Mouse (Mus musculus): ENCODE results near the gene Gpx6. TPM values are rescaled to one million over a fixed set of nuclear protein-coding genes. Genes with fewer than 3 reads are reported as not detected.

Gene Gpx6
- polyA plus RNA-seq, 1 experiment from 2014 or later, result not detected

DNA sequence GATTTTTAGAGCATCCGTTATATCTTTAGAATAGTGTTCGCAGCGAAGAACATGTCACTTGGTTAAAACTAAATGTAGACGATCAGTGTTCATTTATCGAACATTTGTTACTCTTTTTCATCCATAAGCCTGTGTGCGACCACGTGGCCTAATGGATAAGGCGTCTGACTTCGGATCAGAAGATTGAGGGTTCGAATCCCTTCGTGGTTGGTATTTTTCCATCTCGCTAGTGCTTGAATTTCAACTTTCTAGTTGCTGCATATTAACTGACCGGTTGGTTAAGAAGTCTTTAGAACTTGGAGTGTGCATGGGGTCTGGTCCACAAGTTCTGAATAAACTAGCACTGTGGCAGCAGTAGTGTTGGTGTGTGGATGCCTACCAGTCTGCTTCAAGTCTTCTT lies 32.4 kb upstream of the Gpx6 start:
- 0 out of 2 replicates have a peak, but pooled peaks cover 4% of the 10 kb centered on the region for H3K27me3 ChIP-seq (replicated peaks)
- H3K36me3 ChIP-seq, result no peaks in the 10 kb centered on the region
- H3K9me3 ChIP-seq, result no peaks in the 10 kb centered on the region
- no peak overlapping the region for H3K27ac ChIP-seq (replicated peaks)
- H3K4me3 ChIP-seq, result peak overlapping the region; percentile 57
- ATAC-seq (ENCODE audit: extremely low read depth, insufficient number of reproducible peaks, low FRiP score, low TSS enrichment), result peak; percentile 65; the same call in 1 of the 2 replicates
- WGBS, result under 1% methylated on average over 13 of the region's 13 CpGs
- H3K9ac ChIP-seq, result peak overlapping the region; percentile 68
- H3K4me1 ChIP-seq, result peaks cover 14% of the 10 kb centered on the region
- peak overlapping the region; percentile 74 for H3K4me2 ChIP-seq

DNA sequence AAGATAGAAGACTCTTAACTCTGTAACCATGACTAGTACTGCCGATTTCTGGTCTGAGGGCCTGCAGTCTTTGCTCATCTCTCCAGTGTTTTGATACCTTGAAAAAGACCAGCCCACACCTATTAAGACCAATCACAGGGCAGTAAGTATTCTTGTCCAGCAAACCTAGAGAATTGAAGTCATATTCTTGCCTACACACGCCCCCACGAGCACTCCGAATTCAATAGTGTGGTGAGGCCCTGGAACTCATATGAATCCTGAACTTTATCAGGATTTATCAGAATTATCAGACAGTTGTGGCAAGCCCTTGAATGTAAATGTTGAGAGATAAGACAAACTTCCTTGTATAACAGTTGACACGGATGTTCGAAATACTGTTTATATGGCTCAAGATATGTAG lies 19.3 kb upstream of the Gpx6 start, which contains the start of gene Gpx5:
Gene Gpx5, minus strand, starts transcription at position 101 of the 400 bp plus-strand sequence.
- no peak for ATAC-seq (ENCODE audit: extremely low read depth, insufficient number of reproducible peaks, low FRiP score, low TSS enrichment)
- Histone ChIP-seq H3K4me2 (no peak within 1 kb of the TSS), H3K27ac (replicated peaks) (no peak within 1 kb of the TSS), H3K27me3 (replicated peaks) (no peaks in the 10 kb centered on the region), H3K36me3 (no peaks in the 10 kb centered on the region), H3K9ac (no peak within 1 kb of the TSS), H3K9me3 (no peaks in the 10 kb centered on the region), H3K4me3 (no peak within 1 kb of the TSS), H3K4me1 (peaks cover 2% of the 10 kb centered on the region)
- 81% methylated on average over 6 of the region's 6 CpGs for WGBS

- 24% methylated on average over 3 of the region's 3 CpGs for WGBS
- no peak overlapping the region for H3K9ac ChIP-seq
- H3K27ac ChIP-seq (replicated peaks), result no peak overlapping the region
- H3K4me1 ChIP-seq, result peaks cover 33% of the 10 kb centered on the region
- H3K36me3 ChIP-seq, result no peaks in the 10 kb centered on the region
- H3K27me3 ChIP-seq (replicated peaks), result no peaks in the 10 kb centered on the region
- no peak overlapping the region for H3K4me3 ChIP-seq
- ATAC-seq (ENCODE audit: extremely low read depth, insufficient number of reproducible peaks, low FRiP score, low TSS enrichment), result no peak
- no peak overlapping the region for H3K4me2 ChIP-seq
- no peaks in the 10 kb centered on the region for H3K9me3 ChIP-seq
Observed at GRCm38 (mm10) chr13:21298557-21298956, 13.4 kb upstream of the Gpx6 start.

- Histone ChIP-seq H3K4me1 (peaks cover 18% of the 10 kb centered on the region), H3K27ac (replicated peaks) (no peak overlapping the region), H3K4me2 (no peak overlapping the region), H3K9ac (no peak overlapping the region), H3K27me3 (replicated peaks) (no peaks in the 10 kb centered on the region; the same call in 1 of the 2 replicates), H3K9me3 (no peaks in the 10 kb centered on the region), H3K36me3 (no peaks in the 10 kb centered on the region), H3K4me3 (no peak overlapping the region)
- ATAC-seq (ENCODE audit: extremely low read depth, insufficient number of reproducible peaks, low FRiP score, low TSS enrichment), result no peak
- WGBS, result 71% methylated on average over 3 of the region's 3 CpGs
Observed at GRCm38 (mm10) chr13:21304483-21305066, 7.3 kb upstream of the Gpx6 start.

GRCm38 (mm10) chr13:21309788-21310187 lies 2.1 kb upstream of the Gpx6 start:
- ATAC-seq (ENCODE audit: extremely low read depth, insufficient number of reproducible peaks, low FRiP score, low TSS enrichment), result no peak
- no peaks in the 10 kb centered on the region for H3K36me3 ChIP-seq
- H3K4me2 ChIP-seq, result no peak overlapping the region
- no peak overlapping the region for H3K4me3 ChIP-seq
- H3K27ac ChIP-seq (replicated peaks), result no peak overlapping the region
- H3K9ac ChIP-seq, result no peak overlapping the region
- H3K9me3 ChIP-seq, result no peaks in the 10 kb centered on the region
- no peaks in the 10 kb centered on the region; the same call in 1 of the 2 replicates for H3K27me3 ChIP-seq (replicated peaks)
- H3K4me1 ChIP-seq, result no peaks in the 10 kb centered on the region
- 61% methylated on average over 2 of the region's 2 CpGs for WGBS

- Histone ChIP-seq H3K4me2 (no peak overlapping the region), H3K27me3 (replicated peaks) (no peaks in the 10 kb centered on the region), H3K4me1 (no peaks in the 10 kb centered on the region), H3K36me3 (no peaks in the 10 kb centered on the region), H3K4me3 (no peak overlapping the region), H3K9ac (no peak overlapping the region), H3K9me3 (no peaks in the 10 kb centered on the region), H3K27ac (replicated peaks) (no peak overlapping the region)
- no peak for ATAC-seq (ENCODE audit: extremely low read depth, insufficient number of reproducible peaks, low FRiP score, low TSS enrichment)
- WGBS, result 30% methylated on average over 5 of the region's 5 CpGs
Observed at GRCm38 (mm10) chr13:21312854-21313253, 929 bp downstream of the Gpx6 start.

DNA sequence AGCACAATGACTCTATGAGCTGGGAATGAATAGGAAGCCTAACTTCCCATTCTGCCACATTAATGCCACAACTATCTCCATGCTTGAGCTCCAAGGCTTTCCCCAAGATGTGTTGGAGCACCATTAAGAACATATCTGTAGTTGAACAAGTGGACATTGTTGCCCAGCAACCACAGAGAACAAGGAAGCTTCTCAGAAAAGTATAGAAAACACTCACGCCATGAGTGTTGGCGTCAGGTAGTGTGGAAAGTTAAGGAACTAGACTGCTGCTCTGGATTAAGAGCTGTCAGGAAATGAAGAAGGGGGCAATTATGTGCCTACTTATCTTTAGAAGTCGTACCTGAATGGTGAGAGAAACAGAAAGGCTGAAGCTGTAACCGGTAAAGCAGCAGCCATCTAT lies 2.0 kb downstream of the Gpx6 start:
- WGBS, result 80% methylated on average over 4 of the region's 4 CpGs
- Histone ChIP-seq H3K4me1 (no peaks in the 10 kb centered on the region), H3K9me3 (no peaks in the 10 kb centered on the region), H3K4me2 (no peak overlapping the region), H3K36me3 (no peaks in the 10 kb centered on the region), H3K27ac (replicated peaks) (no peak overlapping the region), H3K4me3 (no peak overlapping the region), H3K27me3 (replicated peaks) (no peaks in the 10 kb centered on the region), H3K9ac (no peak overlapping the region)
- ATAC-seq (ENCODE audit: extremely low read depth, insufficient number of reproducible peaks, low FRiP score, low TSS enrichment), result no peak

DNA sequence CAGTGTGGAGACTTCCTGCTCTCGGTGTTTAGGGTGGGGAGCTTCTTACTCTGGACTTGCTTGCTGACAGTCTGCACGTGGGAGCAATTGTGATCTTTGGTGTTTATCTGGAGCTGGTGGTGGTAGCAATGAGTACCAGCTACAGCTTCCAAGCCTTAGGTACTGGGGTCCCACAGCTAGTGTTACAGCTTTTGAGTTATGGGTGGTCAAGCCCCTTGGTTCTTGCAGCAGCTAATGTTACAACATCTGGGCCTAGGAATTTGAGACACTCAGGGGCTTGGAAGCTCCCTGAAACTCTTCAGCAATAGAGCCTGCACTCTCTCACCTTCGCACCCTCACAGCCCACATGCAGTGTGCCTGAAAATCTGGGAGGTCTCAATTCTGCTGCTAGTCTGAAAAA lies 8.3 kb downstream of the Gpx6 start:
- Histone ChIP-seq H3K4me2 (no peak overlapping the region), H3K27ac (replicated peaks) (no peak overlapping the region), H3K4me1 (peaks cover 3% of the 10 kb centered on the region; the same call in 1 of the 2 replicates), H3K36me3 (no peaks in the 10 kb centered on the region), H3K9me3 (no peaks in the 10 kb centered on the region), H3K4me3 (no peak overlapping the region), H3K27me3 (replicated peaks) (peaks cover 2% of the 10 kb centered on the region; the same call in 1 of the 2 replicates), H3K9ac (no peak overlapping the region)
- WGBS, result 40% methylated on average over 3 of the region's 3 CpGs
- no peak for ATAC-seq (ENCODE audit: extremely low read depth, insufficient number of reproducible peaks, low FRiP score, low TSS enrichment)

GRCm38 (mm10) chr13:21321890-21322494 lies 10.1 kb downstream of the Gpx6 start:
- no peaks in the 10 kb centered on the region for H3K36me3 ChIP-seq
- H3K4me3 ChIP-seq, result peak overlapping the region; percentile 48
- 5% methylated on average over 18 of the region's 18 CpGs for WGBS
- H3K4me1 ChIP-seq, result peaks cover 3% of the 10 kb centered on the region; the same call in 1 of the 2 replicates
- H3K4me2 ChIP-seq, result peak overlapping the region; percentile 65
- no peak for ATAC-seq (ENCODE audit: extremely low read depth, insufficient number of reproducible peaks, low FRiP score, low TSS enrichment)
- peaks cover 2% of the 10 kb centered on the region; the same call in 1 of the 2 replicates for H3K27me3 ChIP-seq (replicated peaks)
- H3K9ac ChIP-seq, result peak overlapping the region; percentile 71
- no peaks in the 10 kb centered on the region for H3K9me3 ChIP-seq
- no peak overlapping the region for H3K27ac ChIP-seq (replicated peaks)

DNA sequence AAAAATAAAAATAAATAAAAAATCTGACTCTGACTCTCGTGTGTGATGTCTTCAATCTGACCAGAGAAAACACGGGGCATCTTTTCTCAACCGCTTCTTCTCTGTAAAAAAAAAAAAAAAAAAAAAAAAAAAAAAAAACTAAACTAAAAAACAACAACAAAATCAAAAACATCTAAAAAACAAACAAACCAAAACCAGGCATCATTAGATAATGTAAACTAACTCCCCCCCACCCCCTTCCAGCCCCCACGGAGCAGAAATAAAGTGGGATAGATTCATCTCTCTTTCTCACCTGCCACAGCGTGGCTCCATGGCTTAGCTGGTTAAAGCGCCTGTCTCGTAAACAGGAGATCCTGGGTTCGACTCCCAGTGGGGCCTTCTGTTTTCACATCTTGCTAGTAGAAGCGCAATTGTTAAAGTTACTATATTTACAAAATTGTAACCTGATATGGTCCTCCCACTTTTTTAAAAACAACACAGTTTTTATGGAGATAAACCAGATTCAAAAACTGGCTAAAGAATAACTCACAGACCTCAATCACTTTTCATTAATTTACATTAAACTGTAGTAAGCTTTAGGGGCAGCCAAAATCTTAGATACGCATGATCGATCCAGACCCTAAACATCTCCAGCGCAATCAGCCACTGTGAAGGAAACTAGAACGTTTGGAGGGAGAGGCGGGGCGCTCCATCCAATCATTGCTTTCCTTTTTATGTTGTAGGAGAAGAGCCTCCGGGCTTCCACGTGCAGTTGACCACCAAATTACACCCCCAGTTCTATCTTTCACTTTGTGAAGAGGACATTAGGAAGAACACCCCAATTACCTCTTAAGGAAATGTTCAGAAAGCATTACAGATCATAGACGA lies 10.8 kb downstream of the Gpx6 start:
- Histone ChIP-seq H3K9ac (peak overlapping the region; percentile 71), H3K9me3 (no peaks in the 10 kb centered on the region), H3K4me2 (peak overlapping the region; percentile 65), H3K27me3 (replicated peaks) (peaks cover 2% of the 10 kb centered on the region; the same call in 1 of the 2 replicates), H3K4me1 (peaks cover 8% of the 10 kb centered on the region), H3K27ac (replicated peaks) (no peak overlapping the region), H3K4me3 (peak overlapping the region; percentile 48), H3K36me3 (no peaks in the 10 kb centered on the region)
- no peak for ATAC-seq (ENCODE audit: extremely low read depth, insufficient number of reproducible peaks, low FRiP score, low TSS enrichment)
- WGBS, result 15% methylated on average over 18 of the region's 18 CpGs

DNA sequence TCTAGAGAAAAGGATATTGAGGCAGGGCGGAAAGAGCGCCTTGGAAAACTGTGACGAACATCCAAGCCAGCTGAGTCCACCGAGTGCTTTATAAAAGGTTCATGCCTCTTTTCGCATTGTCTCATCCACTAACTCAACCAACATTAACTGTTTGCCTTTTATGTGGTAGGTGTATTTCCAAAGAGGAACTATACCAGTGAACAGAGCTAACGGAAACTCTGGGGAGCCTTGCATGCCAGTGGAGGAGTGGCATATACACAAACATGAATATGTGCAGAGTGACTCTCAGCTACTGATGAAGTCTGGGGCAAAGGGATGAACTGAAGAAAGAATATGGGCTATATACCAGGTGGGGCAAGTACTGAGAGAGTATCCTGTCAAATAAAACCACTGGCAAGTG lies 11.5 kb downstream of the Gpx6 start:
- Histone ChIP-seq H3K27ac (replicated peaks) (no peak overlapping the region), H3K36me3 (no peaks in the 10 kb centered on the region), H3K4me3 (peak overlapping the region; percentile 48), H3K4me1 (peaks cover 8% of the 10 kb centered on the region), H3K9ac (no peak overlapping the region), H3K4me2 (peak overlapping the region; percentile 65), H3K27me3 (replicated peaks) (peaks cover 2% of the 10 kb centered on the region; the same call in 1 of the 2 replicates), H3K9me3 (no peaks in the 10 kb centered on the region)
- WGBS, result 65% methylated on average over 6 of the region's 6 CpGs
- ATAC-seq (ENCODE audit: extremely low read depth, insufficient number of reproducible peaks, low FRiP score, low TSS enrichment), result no peak
